ENCODE assay signal across 8 mouse cellular contexts in genomic region chr16:93605553-93605952, GRCm38 (mm10). TPM values are rescaled to one million over a fixed set of nuclear protein-coding genes. Genes with fewer than 3 reads are reported as not detected.
DNase-seq lines count a peak whose midpoint lies in the region; ATAC-seq and TF ChIP-seq lines count a peak whose summit lies in the region.

Gene Cbr1 (plus strand): TSS chr16:93605853.

- no peaks in the 10 kb centered on the region for H3K9me3 ChIP-seq in lung, postnatal 0 days (ENCODE audit: low read length)
- no peaks in the 10 kb centered on the region for H3K9me3 ChIP-seq in midbrain, embryonic 16.5 days (replicated peaks; ENCODE audit: control insufficient read depth, low read length, poor library complexity, severe bottlenecking)

- no peak for TF ChIP-seq EP300 in lung, postnatal 0 days (IDR thresholded peaks at IDR 0.05)
- no peak for TF ChIP-seq EP300 in heart, adult 2 months (IDR thresholded peaks at IDR 0.05; ENCODE audit: insufficient read depth, low read depth, low read length)

- TF ChIP-seq POLR2A in brain, embryonic 14.5 days (IDR thresholded peaks at IDR 0.05; ENCODE audit: borderline replicate concordance, extremely low read depth, insufficient read depth, insufficient read length, poor library complexity, severe bottlenecking) = no peak
- no peak for TF ChIP-seq POLR2A in heart, adult 2 months (IDR thresholded peaks at IDR 0.05; ENCODE audit: insufficient read depth, low read depth, low read length)

- no peak within 1 kb of the TSS for H3K27ac ChIP-seq in lung, postnatal 0 days (ENCODE audit: low read length)
- H3K27ac ChIP-seq in heart, adult 2 months = no peak within 1 kb of the TSS; the same call in 1 of the 2 replicates
- H3K27ac ChIP-seq in midbrain, embryonic 16.5 days (ENCODE audit: low read length) = peak within 1 kb of the TSS; percentile 97

- no peak for ATAC-seq in lung, postnatal 0 days
- no peak for ATAC-seq in midbrain, embryonic 16.5 days

- TF ChIP-seq CTCF in lung, postnatal 0 days (IDR thresholded peaks at IDR 0.05) = no peak
- no peak for TF ChIP-seq CTCF in brain, embryonic 14.5 days (IDR thresholded peaks at IDR 0.05; ENCODE audit: borderline replicate concordance, extremely low read depth, insufficient read depth, insufficient read length)
- no peak for TF ChIP-seq CTCF in heart, adult 2 months (IDR thresholded peaks at IDR 0.05)

- no peak within 1 kb of the TSS for H3K9ac ChIP-seq in lung, postnatal 0 days (replicated peaks; ENCODE audit: low read depth)
- H3K9ac ChIP-seq in heart, adult 2 months (ENCODE audit: low read depth, low read length) = no peak within 1 kb of the TSS; the same call in 1 of the 2 replicates
- peak within 1 kb of the TSS; percentile 27; the same call in 1 of the 2 replicates for H3K9ac ChIP-seq in midbrain, embryonic 16.5 days (ENCODE audit: low read depth, low read length)

- intact Hi-C loops in heart, adult 2 months (cut with DNase I) = loop anchor here (5.0 kb wide), 1 partner anchor 227 kb away; the partner anchor contains the start of gene Morc3

- no peak within 1 kb of the TSS for H3K4me3 ChIP-seq in lung, postnatal 0 days (ENCODE audit: low read depth, low read length)
- H3K4me3 ChIP-seq in heart, adult 2 months = peak within 1 kb of the TSS; percentile 96; the same call in 1 of the 2 replicates
- H3K4me3 ChIP-seq in midbrain, embryonic 16.5 days (ENCODE audit: low read depth, low read length) = peak within 1 kb of the TSS; percentile 65

- no peaks in the 10 kb centered on the region for H3K36me3 ChIP-seq in lung, postnatal 0 days (ENCODE audit: insufficient read depth, low read length)
- no peaks in the 10 kb centered on the region for H3K36me3 ChIP-seq in heart, adult 2 months (ENCODE audit: control insufficient read depth, insufficient read depth, low read length)
- H3K36me3 ChIP-seq in midbrain, embryonic 16.5 days (ENCODE audit: control insufficient read depth, insufficient read depth, low read length) = 0 out of 2 replicates have a peak, but pooled peaks cover 2% of the 10 kb centered on the region

- no peak for DNase-seq in lung, postnatal 0 days (ENCODE audit: low spot score)
- no peak for DNase-seq in lung, postnatal 14 days
- DNase-seq in brain, embryonic 14.5 days (ENCODE audit: low read depth) = no peak
- no peak for DNase-seq in heart, adult 2 months
- DNase-seq in layer of hippocampus, postnatal 14 days (ENCODE audit: low spot score in 2 of 2) = no peak
- no peak for DNase-seq in embryo, embryonic 9.5 days (ENCODE audit: extremely low spot score)
- DNase-seq in ovary, postnatal 10 days (ENCODE audit: low spot score) = no peak

- H3K27me3 ChIP-seq in lung, postnatal 0 days (replicated peaks; ENCODE audit: insufficient read depth, low read length) = no peaks in the 10 kb centered on the region
- no peaks in the 10 kb centered on the region for H3K27me3 ChIP-seq in heart, adult 2 months (ENCODE audit: control insufficient read depth, insufficient read depth, low read length)
- no peaks in the 10 kb centered on the region for H3K27me3 ChIP-seq in midbrain, embryonic 16.5 days (ENCODE audit: control insufficient read depth, insufficient read depth, low read depth, low read length)

- WGBS in lung, postnatal 0 days = 66% methylated on average over 4 of the region's 4 CpGs
- 68% methylated on average over 4 of the region's 4 CpGs for WGBS in heart, adult 2 months
- 72% methylated on average over 4 of the region's 4 CpGs for WGBS in midbrain, embryonic 16.5 days

- no peaks in the 10 kb centered on the region for H3K79me2 ChIP-seq in heart, adult 2 months (replicated peaks; ENCODE audit: control insufficient read depth, insufficient read depth, low read length)

- H3K4me1 ChIP-seq in lung, postnatal 0 days (ENCODE audit: insufficient read depth, low read depth, low read length) = peaks cover 15% of the 10 kb centered on the region; the same call in 1 of the 2 replicates
- peaks cover 3% of the 10 kb centered on the region for H3K4me1 ChIP-seq in heart, adult 2 months (ENCODE audit: control insufficient read depth, insufficient read depth, low read length)
- H3K4me1 ChIP-seq in midbrain, embryonic 16.5 days (ENCODE audit: control insufficient read depth, insufficient read depth, low read length) = peaks cover 21% of the 10 kb centered on the region

- H3K4me2 ChIP-seq in lung, postnatal 0 days (replicated peaks; ENCODE audit: low read depth, low read length) = peak within 1 kb of the TSS; percentile 72
- peak within 1 kb of the TSS; percentile 96 for H3K4me2 ChIP-seq in midbrain, embryonic 16.5 days (ENCODE audit: low read length)

RNA-seq across cellular contexts. Expression of gene Cbr1, which starts in this region (rescaled TPM):
- polyA plus RNA-seq in lung, postnatal 0 days (2015; fragmentation: Nextera tagmentation; extraction: Ambion mirVana) = 74.0 and 75.7 TPM in 2 replicates
- polyA plus RNA-seq in brain, embryonic 14.5 days (2012; rRNA removed) = 159 and 202 TPM in 2 replicates
- 10 to 100 TPM; 28.3 to 32.0 TPM for total RNA-seq in heart, adult 2 months (2021)
- 45.5 and 46.8 TPM in 2 replicates for polyA plus RNA-seq in heart, adult 2 months (2012; rRNA removed)
- 10 to 100 TPM; 59.4 to 63.7 TPM for total RNA-seq in layer of hippocampus, postnatal 14 days (2021)
- 146 and 150 TPM in 2 replicates for polyA plus RNA-seq in midbrain, embryonic 16.5 days (2015; fragmentation: Nextera tagmentation; extraction: Ambion mirVana)
